Mouse (Mus musculus): ENCODE results near the gene Itm2c. TPM values are rescaled to one million over a fixed set of nuclear protein-coding genes. Genes with fewer than 3 reads are reported as not detected.

Gene Itm2c
- polyA plus RNA-seq, 1 experiment: 51.2 TPM

- no peak overlapping the region for H3K27ac ChIP-seq (ENCODE audit: insufficient read depth, low read length)
- no peaks in the 10 kb centered on the region for H3K27me3 ChIP-seq (ENCODE audit: control insufficient read depth, insufficient read depth, low read length, poor library complexity, severe bottlenecking)
- no peaks in the 10 kb centered on the region for H3K4me1 ChIP-seq (ENCODE audit: control insufficient read depth, insufficient read depth, low read length)
- no peak overlapping the region for H3K4me3 ChIP-seq (ENCODE audit: low read depth, low read length)
- no peak for TF ChIP-seq EP300 (IDR thresholded peaks at IDR 0.05; ENCODE audit: insufficient read depth, low read depth, low read length)
- TF ChIP-seq CTCF (IDR thresholded peaks at IDR 0.05; ENCODE audit: low read depth, low read length): no peak
- TF ChIP-seq POLR2A (IDR thresholded peaks at IDR 0.05; ENCODE audit: insufficient read depth, low read length): no peak
- H3K9me3 ChIP-seq (replicated peaks; ENCODE audit: control insufficient read depth, insufficient read depth, low read length, poor library complexity, severe bottlenecking): no peaks in the 10 kb centered on the region
- H3K9ac ChIP-seq (ENCODE audit: low read depth, poor library complexity, severe bottlenecking): no peak overlapping the region
- H3K36me3 ChIP-seq (ENCODE audit: control insufficient read depth, insufficient read depth, low read length, poor library complexity, severe bottlenecking): no peaks in the 10 kb centered on the region
Observed at GRCm38 (mm10) chr1:85901516-85902107, 7.5 kb downstream of the Itm2c start.

GRCm38 (mm10) chr1:85902108-85902561, 8.1 kb downstream of the Itm2c start:
- Histone ChIP-seq H3K27ac (ENCODE audit: insufficient read depth, low read length) (no peak overlapping the region), H3K36me3 (ENCODE audit: control insufficient read depth, insufficient read depth, low read length, poor library complexity, severe bottlenecking) (no peaks in the 10 kb centered on the region), H3K9ac (ENCODE audit: low read depth, poor library complexity, severe bottlenecking) (no peak overlapping the region), H3K9me3 (replicated peaks; ENCODE audit: control insufficient read depth, insufficient read depth, low read length, poor library complexity, severe bottlenecking) (no peaks in the 10 kb centered on the region), H3K27me3 (ENCODE audit: control insufficient read depth, insufficient read depth, low read length, poor library complexity, severe bottlenecking) (no peaks in the 10 kb centered on the region), H3K4me1 (ENCODE audit: control insufficient read depth, insufficient read depth, low read length) (no peaks in the 10 kb centered on the region), H3K4me3 (ENCODE audit: low read depth, low read length) (no peak overlapping the region)
- TF ChIP-seq CTCF (IDR thresholded peaks at IDR 0.05; ENCODE audit: low read depth, low read length) (no peak), POLR2A (IDR thresholded peaks at IDR 0.05; ENCODE audit: insufficient read depth, low read length) (no peak), EP300 (IDR thresholded peaks at IDR 0.05; ENCODE audit: insufficient read depth, low read depth, low read length) (no peak)

- H3K27ac ChIP-seq (ENCODE audit: insufficient read depth, low read length): no peak overlapping the region
- H3K4me1 ChIP-seq (ENCODE audit: control insufficient read depth, insufficient read depth, low read length): no peaks in the 10 kb centered on the region
- H3K9ac ChIP-seq (ENCODE audit: low read depth, poor library complexity, severe bottlenecking): no peak overlapping the region
- H3K4me3 ChIP-seq (ENCODE audit: low read depth, low read length): no peak overlapping the region
- no peaks in the 10 kb centered on the region for H3K27me3 ChIP-seq (ENCODE audit: control insufficient read depth, insufficient read depth, low read length, poor library complexity, severe bottlenecking)
- TF ChIP-seq POLR2A (IDR thresholded peaks at IDR 0.05; ENCODE audit: insufficient read depth, low read length): no peak
- no peak for TF ChIP-seq EP300 (IDR thresholded peaks at IDR 0.05; ENCODE audit: insufficient read depth, low read depth, low read length)
- TF ChIP-seq CTCF (IDR thresholded peaks at IDR 0.05; ENCODE audit: low read depth, low read length): no peak
- H3K36me3 ChIP-seq (ENCODE audit: control insufficient read depth, insufficient read depth, low read length, poor library complexity, severe bottlenecking): no peaks in the 10 kb centered on the region
- no peaks in the 10 kb centered on the region for H3K9me3 ChIP-seq (replicated peaks; ENCODE audit: control insufficient read depth, insufficient read depth, low read length, poor library complexity, severe bottlenecking)
Observed at GRCm38 (mm10) chr1:85906892-85907291, 12.8 kb downstream of the Itm2c start.

GRCm38 (mm10) chr1:85908754-85909590, 14.9 kb downstream of the Itm2c start:
- TF ChIP-seq CTCF (IDR thresholded peaks at IDR 0.05; ENCODE audit: low read depth, low read length) (no peak), EP300 (IDR thresholded peaks at IDR 0.05; ENCODE audit: insufficient read depth, low read depth, low read length) (no peak), POLR2A (IDR thresholded peaks at IDR 0.05; ENCODE audit: insufficient read depth, low read length) (no peak)
- H3K27me3 ChIP-seq (ENCODE audit: control insufficient read depth, insufficient read depth, low read length, poor library complexity, severe bottlenecking): no peaks in the 10 kb centered on the region
- H3K9me3 ChIP-seq (replicated peaks; ENCODE audit: control insufficient read depth, insufficient read depth, low read length, poor library complexity, severe bottlenecking): no peaks in the 10 kb centered on the region
- no peak overlapping the region for H3K9ac ChIP-seq (ENCODE audit: low read depth, poor library complexity, severe bottlenecking)
- no peaks in the 10 kb centered on the region for H3K4me1 ChIP-seq (ENCODE audit: control insufficient read depth, insufficient read depth, low read length)
- H3K36me3 ChIP-seq (ENCODE audit: control insufficient read depth, insufficient read depth, low read length, poor library complexity, severe bottlenecking): no peaks in the 10 kb centered on the region
- H3K4me3 ChIP-seq (ENCODE audit: low read depth, low read length): no peak overlapping the region
- H3K27ac ChIP-seq (ENCODE audit: insufficient read depth, low read length): no peak overlapping the region

- H3K4me1 ChIP-seq (ENCODE audit: control insufficient read depth, insufficient read depth, low read length): no peaks in the 10 kb centered on the region
- H3K36me3 ChIP-seq (ENCODE audit: control insufficient read depth, insufficient read depth, low read length, poor library complexity, severe bottlenecking): no peaks in the 10 kb centered on the region
- H3K27me3 ChIP-seq (ENCODE audit: control insufficient read depth, insufficient read depth, low read length, poor library complexity, severe bottlenecking): no peaks in the 10 kb centered on the region
- H3K27ac ChIP-seq (ENCODE audit: insufficient read depth, low read length): no peak overlapping the region
- H3K9me3 ChIP-seq (replicated peaks; ENCODE audit: control insufficient read depth, insufficient read depth, low read length, poor library complexity, severe bottlenecking): no peaks in the 10 kb centered on the region
- H3K4me3 ChIP-seq (ENCODE audit: low read depth, low read length): no peak overlapping the region
- no peak overlapping the region for H3K9ac ChIP-seq (ENCODE audit: low read depth, poor library complexity, severe bottlenecking)
- TF ChIP-seq POLR2A (IDR thresholded peaks at IDR 0.05; ENCODE audit: insufficient read depth, low read length) (no peak), CTCF (IDR thresholded peaks at IDR 0.05; ENCODE audit: low read depth, low read length) (no peak), EP300 (IDR thresholded peaks at IDR 0.05; ENCODE audit: insufficient read depth, low read depth, low read length) (no peak)
Observed at GRCm38 (mm10) chr1:85913078-85913755, 19.1 kb downstream of the Itm2c start.
